Mouse (Mus musculus) hindbrain, postnatal 0 days (tissue): ENCODE measurements at regions not wholly inside any gene's neighbourhood (a gene's known extent, or its start where the extent isn't known, plus 50 kb on each side); places are given as distances from the start of the nearest gene placed in this dataset.

Experiments used
- ATAC-seq: fragments of 200-750 bp; cut with Nextera tagmentation; 2 replicates; pipeline ENCODE4 v1.8.0; 2017; ENCODE audit warnings: mild to moderate bottlenecking, moderate TSS enrichment, moderate library complexity
- DNase-seq: peaks from one replicate; pipeline ENCODE4 v3.0.0-alpha.2; 2015; ENCODE audit warnings: low spot score
- H3K27ac ChIP-seq: fragments of 300-500 bp; sonication (generic); 2 replicates; pipeline ENCODE4 v1.5.1; 2014; ENCODE audit warnings: mild to moderate bottlenecking
- H3K27me3 ChIP-seq: fragments of 300-500 bp; sonication (generic); 2 replicates; pipeline ENCODE4 v1.6.1; 2014; ENCODE audit warnings: low read length, mixed read lengths; ENCODE audit not compliant: insufficient read depth
- H3K36me3 ChIP-seq: fragments of 300-500 bp; sonication (generic); 2 replicates; pipeline ENCODE4 v1.6.1; 2014; ENCODE audit warnings: low read length, mixed read lengths; ENCODE audit not compliant: insufficient read depth
- H3K4me1 ChIP-seq: fragments of 300-500 bp; sonication (generic); 2 replicates; pipeline ENCODE4 v1.6.1; 2014; ENCODE audit warnings: antibody characterized with exemption, low read length, mixed read lengths; ENCODE audit not compliant: insufficient read depth
- H3K4me2 ChIP-seq: fragments of 300-500 bp; sonication (generic); 2 replicates; pipeline ENCODE4 v1.6.1; 2014; ENCODE audit warnings: low read depth, mild to moderate bottlenecking, low read length, moderate library complexity, mixed read lengths
- H3K4me3 ChIP-seq: fragments of 300-500 bp; sonication (generic); 2 replicates; pipeline ENCODE4 v1.5.1; 2014; ENCODE audit warnings: low read length
- H3K9ac ChIP-seq: fragments of 300-500 bp; sonication (generic); replicated peaks from 2 replicates; pipeline ENCODE4 v1.6.1; 2014; ENCODE audit warnings: mild to moderate bottlenecking, low read length, moderate library complexity, mixed read lengths
- H3K9me3 ChIP-seq: fragments of 300-500 bp; sonication (generic); 2 replicates; pipeline ENCODE4 v1.6.1; 2016; ENCODE audit warnings: low read length, mixed read lengths
- CTCF ChIP-seq: IDR thresholded peaks from 2 replicates; pipeline ENCODE4 v1.5.1; 2016; ENCODE audit warnings: antibody characterized with exemption, control low read depth, low read depth
- WGBS: fragments of 180-500 bp; shearing (Covaris S2); extraction: QIAGEN DNeasy Blood & Tissue Kit; methylation state at CpG from one replicate; pipeline ENCODE4 v1.1.7; 2014; 5-methylcytosine and 5-hydroxymethylcytosine counted together

DNA sequence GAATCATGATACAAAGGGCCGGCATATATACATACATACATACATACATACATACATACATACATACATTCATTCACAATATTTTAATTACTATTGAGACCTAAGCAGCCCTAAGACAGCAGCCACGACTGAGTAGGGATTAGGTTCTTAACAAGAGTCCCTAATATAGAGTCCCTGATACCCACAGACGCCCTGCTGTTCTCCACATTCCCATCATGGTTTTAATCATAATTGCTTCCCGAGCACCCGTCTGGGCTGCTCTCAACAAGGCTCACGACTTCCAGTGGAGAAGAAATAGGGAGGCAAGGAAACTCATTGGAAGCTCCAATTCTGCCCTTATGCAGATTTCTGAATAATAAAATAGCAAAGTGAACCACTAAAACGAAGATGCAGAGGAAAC lies 120.6 kb upstream of the Chmp2b start:
- Histone ChIP-seq H3K4me3 (no peak overlapping the region), H3K9ac (no peak overlapping the region), H3K4me1 (no peaks in the 10 kb centered on the region), H3K36me3 (no peaks in the 10 kb centered on the region), H3K27ac (no peak overlapping the region), H3K9me3 (no peaks in the 10 kb centered on the region), H3K4me2 (no peak overlapping the region), H3K27me3 (no peaks in the 10 kb centered on the region)
- no peak for ATAC-seq
- no peak for TF ChIP-seq CTCF
- no peak for DNase-seq
- WGBS, result 62% methylated on average over 7 of the region's 7 CpGs

DNA sequence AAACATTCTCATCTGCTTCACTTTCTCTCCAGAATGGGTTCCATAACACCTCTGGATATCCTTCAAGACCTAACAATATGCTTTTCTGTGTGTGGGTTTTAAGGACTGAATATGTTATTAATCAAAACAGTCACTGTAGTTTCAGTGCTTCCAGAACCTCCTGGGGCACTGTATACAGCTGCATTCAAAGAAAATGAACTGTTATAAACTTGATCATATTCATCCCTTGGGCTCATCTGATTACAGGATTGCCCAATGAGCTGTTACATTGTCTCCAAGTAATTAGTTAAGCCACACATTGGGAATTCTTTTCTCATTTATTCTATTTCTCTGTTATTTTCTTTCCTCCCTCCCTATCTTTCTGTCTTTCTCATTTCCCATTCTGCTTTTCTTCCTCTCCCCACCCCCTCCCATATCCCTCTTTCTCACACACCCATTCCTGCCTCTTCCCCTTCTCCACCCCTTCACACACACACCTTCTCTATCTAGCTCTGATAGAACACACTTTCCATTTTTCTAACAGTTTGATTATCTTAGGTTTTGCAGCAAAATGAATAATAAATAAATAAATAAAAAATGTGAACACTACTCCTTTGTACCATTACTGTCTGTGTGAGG lies 121.3 kb upstream of the Chmp2b start:
- Histone ChIP-seq H3K36me3 (no peaks in the 10 kb centered on the region), H3K9me3 (no peaks in the 10 kb centered on the region), H3K4me1 (no peaks in the 10 kb centered on the region), H3K27ac (no peak overlapping the region), H3K27me3 (no peaks in the 10 kb centered on the region), H3K4me3 (no peak overlapping the region), H3K4me2 (no peak overlapping the region), H3K9ac (no peak overlapping the region)
- TF ChIP-seq CTCF, result no peak
- ATAC-seq, result no peak
- no peak for DNase-seq

DNA sequence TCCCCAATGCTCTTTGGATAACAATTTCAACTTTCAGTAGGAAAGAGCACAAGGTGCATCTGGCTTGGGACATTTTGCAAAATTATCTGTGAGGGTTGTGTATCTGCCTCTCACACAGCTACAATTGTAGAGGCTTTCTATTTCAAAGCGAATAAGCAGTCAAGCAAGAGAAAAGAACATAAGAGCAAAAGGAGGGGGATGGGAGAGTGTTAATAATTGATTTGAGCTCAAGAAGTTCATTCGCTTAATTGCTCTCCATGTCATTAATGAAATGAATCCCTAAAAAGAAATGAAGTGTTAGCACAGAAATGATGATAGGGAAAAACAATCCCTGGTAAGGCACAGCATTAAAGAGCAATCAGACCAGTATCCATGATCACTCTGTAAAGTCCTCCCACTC lies 121.4 kb upstream of the Vgll3 start:
- DNase-seq, result no peak
- H3K4me2 ChIP-seq, result no peak overlapping the region
- no peak overlapping the region for H3K27ac ChIP-seq
- 43% methylated on average over 2 of the region's 2 CpGs for WGBS
- no peaks in the 10 kb centered on the region for H3K27me3 ChIP-seq
- H3K4me3 ChIP-seq, result no peak overlapping the region
- no peak for ATAC-seq
- TF ChIP-seq CTCF, result no peak
- no peaks in the 10 kb centered on the region for H3K4me1 ChIP-seq
- no peaks in the 10 kb centered on the region for H3K36me3 ChIP-seq
- H3K9ac ChIP-seq, result no peak overlapping the region
- H3K9me3 ChIP-seq, result no peaks in the 10 kb centered on the region

GRCm38 (mm10) chr16:65715631-65716030 lies 99.4 kb upstream of the Vgll3 start:
- Histone ChIP-seq H3K27ac (no peak overlapping the region), H3K4me1 (no peaks in the 10 kb centered on the region), H3K9ac (no peak overlapping the region), H3K4me3 (no peak overlapping the region), H3K9me3 (no peaks in the 10 kb centered on the region), H3K4me2 (no peak overlapping the region), H3K36me3 (no peaks in the 10 kb centered on the region), H3K27me3 (no peaks in the 10 kb centered on the region)
- ATAC-seq (no peak), DNase-seq (peak; percentile 36)
- peak; percentile 62 for TF ChIP-seq CTCF

DNA sequence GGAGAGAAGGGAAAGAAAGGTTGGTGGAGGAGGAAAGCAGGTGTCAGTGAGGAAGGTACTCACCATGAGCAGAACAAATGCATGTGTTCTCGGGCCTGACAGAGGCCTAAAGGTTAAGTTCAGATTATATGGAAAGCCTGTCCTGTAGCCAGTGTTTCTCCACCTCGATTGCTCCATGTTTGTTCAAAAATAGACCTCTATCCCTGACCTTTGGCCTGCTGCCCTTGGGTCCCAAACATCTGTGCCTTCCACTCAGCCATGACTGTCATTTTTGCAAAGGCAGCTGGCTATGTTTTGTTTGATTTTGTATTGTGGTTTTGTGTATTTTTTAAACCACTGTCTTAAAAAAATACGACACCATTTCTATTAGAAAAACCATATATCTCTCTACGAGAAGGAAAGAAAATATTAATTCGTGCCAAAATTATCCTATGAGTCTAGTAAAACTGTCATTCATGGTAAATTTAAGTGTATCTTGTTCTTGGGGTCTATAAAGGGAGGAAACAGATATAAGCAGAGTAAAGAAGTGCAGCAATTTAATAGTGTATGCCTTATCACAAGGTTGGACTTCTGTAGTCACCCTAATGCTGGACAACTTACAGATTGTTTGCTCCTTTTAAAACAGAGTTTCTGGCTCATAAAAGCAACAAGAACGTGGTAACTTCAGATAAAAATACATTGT lies 96.1 kb upstream of the Vgll3 start:
- H3K4me3 ChIP-seq, result no peak overlapping the region
- H3K9ac ChIP-seq, result no peak overlapping the region
- no peak for TF ChIP-seq CTCF
- H3K4me2 ChIP-seq, result no peak overlapping the region
- DNase-seq (no peak), ATAC-seq (no peak)
- H3K36me3 ChIP-seq, result no peaks in the 10 kb centered on the region
- 74% methylated on average over 6 of the region's 6 CpGs for WGBS
- H3K4me1 ChIP-seq, result no peaks in the 10 kb centered on the region
- no peaks in the 10 kb centered on the region for H3K9me3 ChIP-seq
- no peak overlapping the region for H3K27ac ChIP-seq
- H3K27me3 ChIP-seq, result no peaks in the 10 kb centered on the region

- DNase-seq (peak; percentile 64), ATAC-seq (no peak)
- no peaks in the 10 kb centered on the region for H3K27me3 ChIP-seq
Observed at GRCm38 (mm10) chr16:65720953-65721352, 94.1 kb upstream of the Vgll3 start.

DNA sequence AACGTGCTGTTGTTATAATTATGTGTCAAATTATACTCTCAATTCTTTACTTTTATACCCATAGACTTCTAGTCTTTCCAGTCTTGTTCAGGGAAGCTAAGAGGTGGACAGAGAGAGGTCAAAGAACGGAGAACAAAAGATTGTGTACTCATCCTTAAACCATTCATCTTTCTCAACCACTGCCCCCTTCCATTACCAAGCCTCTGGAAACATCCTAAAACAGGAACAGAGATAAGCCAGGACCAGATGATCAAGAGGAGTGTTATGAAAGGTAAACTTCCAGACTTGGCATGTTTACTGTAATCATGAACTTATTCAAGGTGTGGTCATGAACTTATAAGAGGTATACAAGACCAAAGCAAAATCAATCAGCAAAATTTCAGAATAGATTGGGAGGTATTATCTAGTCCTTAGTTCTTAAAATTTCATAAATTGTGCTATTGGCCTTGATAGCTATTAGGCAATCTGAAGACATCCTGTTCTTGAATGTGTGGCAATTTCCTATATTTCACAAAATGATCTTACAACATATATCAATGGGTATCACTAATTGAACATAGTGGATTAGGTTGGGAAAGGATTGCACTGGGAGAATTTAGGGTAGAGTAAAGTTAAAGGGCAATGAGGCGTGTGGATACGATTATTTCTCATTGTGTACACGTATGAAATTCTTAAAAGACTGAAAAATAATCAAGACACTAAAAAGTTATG lies 89.3 kb upstream of the Vgll3 start:
- DNase-seq, result no peak
- Histone ChIP-seq H3K4me3 (no peak overlapping the region), H3K9me3 (no peaks in the 10 kb centered on the region), H3K9ac (no peak overlapping the region), H3K4me2 (no peak overlapping the region), H3K36me3 (no peaks in the 10 kb centered on the region), H3K27me3 (no peaks in the 10 kb centered on the region), H3K27ac (no peak overlapping the region), H3K4me1 (no peaks in the 10 kb centered on the region)
- TF ChIP-seq CTCF, result no peak
- WGBS, result 90% methylated on average over 5 of the region's 5 CpGs
- ATAC-seq, result no peak

More at GRCm38 (mm10) chr16:65720953-65721352, 94.1 kb upstream of the Vgll3 start:
- H3K36me3 ChIP-seq, result no peaks in the 10 kb centered on the region
- H3K4me2 ChIP-seq, result no peak overlapping the region
- no peak overlapping the region for H3K27ac ChIP-seq
- no peaks in the 10 kb centered on the region for H3K9me3 ChIP-seq
- H3K4me1 ChIP-seq, result no peaks in the 10 kb centered on the region
- no peak overlapping the region for H3K4me3 ChIP-seq
- 19% methylated on average over 4 of the region's 4 CpGs for WGBS
- TF ChIP-seq CTCF, result peak; percentile 12; the same call in 1 of the 2 replicates
- H3K9ac ChIP-seq, result no peak overlapping the region
